In genomic region chr17:78373174-78373573, GRCm38 (mm10) we compare ENCODE assay signal across 17 mouse cellular contexts.
"Had no signal": no experiment of that assay in that cellular context is flagged by ENCODE, and none has a peak within 500 bp of the region (broad histone marks: within the 10 kb centered on the region; RNA-seq: fewer than 3 reads in every experiment).

No protein-coding gene starts in this region.

- H3K9me3 ChIP-seq: kidney, embryonic 15.5 days; limb, embryonic 10.5 days; limb, embryonic 13.5 days; liver, embryonic 13.5 days had no signal

- H3K9ac ChIP-seq: kidney, embryonic 15.5 days; limb, embryonic 13.5 days; liver, embryonic 13.5 days; lung, embryonic 14.5 days had no signal

- ATAC-seq: intestine, embryonic 16.5 days; lung, postnatal 0 days had no signal

- H3K27ac ChIP-seq: kidney, embryonic 15.5 days; left cerebral cortex, adult 2 months; limb, embryonic 10.5 days; limb, embryonic 13.5 days; liver, embryonic 13.5 days; stomach, postnatal 0 days had no signal

- DNase-seq: kidney, adult 8-10 months; kidney, postnatal 10 days; kidney, postnatal 36 days; layer of hippocampus, postnatal 36 days; liver; liver, embryonic 13.5 days; lung, embryonic 14.5 days; midbrain, embryonic 14.5 days; thymus, adult 2 months; thymus, postnatal 25 days had no signal

- H3K4me2 ChIP-seq: kidney, embryonic 15.5 days; limb, embryonic 13.5 days; liver, embryonic 13.5 days; lung, embryonic 14.5 days had no signal

- H3K4me3 ChIP-seq: kidney, embryonic 15.5 days; left cerebral cortex, adult 2 months; limb, embryonic 10.5 days; limb, embryonic 13.5 days; liver, embryonic 13.5 days had no signal

- H3K4me1 ChIP-seq: kidney, embryonic 15.5 days; limb, embryonic 13.5 days; liver, embryonic 13.5 days had no signal

- H3K27me3 ChIP-seq: kidney, embryonic 15.5 days; limb, embryonic 13.5 days; liver, embryonic 13.5 days had no signal
